Comparison of ENCODE assay signal across 8 mouse cellular contexts in genomic region chr8:77490095-77490781, GRCm38 (mm10). TPM values are rescaled to one million over a fixed set of nuclear protein-coding genes. Genes with fewer than 3 reads are reported as not detected.
DNase-seq lines count a peak whose midpoint lies in the region; ATAC-seq and TF ChIP-seq lines count a peak whose summit lies in the region.

No protein-coding gene starts in this region.

- CTCF ChIA-PET in Patski (lab: Charles Lee): interaction anchor here (1.0 to 2.8 kb wide), 3 partner anchors 18 to 57 kb away, joined by 3 to 10 read pairs (median 4); no protein-coding TSS in a partner anchor

- DNase-seq in gastrocnemius, adult 18-20 months (ENCODE audit: low spot score): peak; percentile 61
- DNase-seq in gastrocnemius, postnatal 10 days: no peak
- no peak for DNase-seq in Patski (ENCODE audit: low read depth, low spot score)
- peak; percentile 72 to 77 for DNase-seq in heart, adult 9 months (ENCODE audit: low spot score in 2 of 2)
- peak; percentile 37 to 58 for DNase-seq in left cerebral cortex, adult 9 months (ENCODE audit: low spot score in 2 of 2)
- DNase-seq in right cerebral cortex, postnatal 25 days: peak; percentile 19
- DNase-seq in retina, postnatal 1 day: no peak
- no peak for DNase-seq in cerebellum, adult 11 months

- H3K27me3 ChIP-seq in Patski: no peaks in the 10 kb centered on the region

- no peak for TF ChIP-seq CTCF in Patski (IDR thresholded peaks at IDR 0.05)

- POLR2A ChIA-PET in Patski (lab: Charles Lee): interaction anchor here (1.0 kb wide), 1 partner anchor 9 kb away, joined by 3 read pairs; no protein-coding TSS in a partner anchor

- in situ Hi-C loops in Patski (cut with MboI; ENCODE audit: low pct_unique_long_range_greater_than_20kb): no loop called here

- ATAC-seq in Patski: peak; percentile 88

RNA-seq across cellular contexts. Expression of gene Arhgap10, which starts 27.5 kb away (rescaled TPM):
- total RNA-seq in gastrocnemius, adult 18-20 months (2021): 10 to 100 TPM; 37.6 to 40.7 TPM
- total RNA-seq in gastrocnemius, postnatal 10 days (2021): 10 to 100 TPM; 56.8 to 57.2 TPM
- polyA plus RNA-seq in Patski (2021): 45.5 TPM

RNA-seq across cellular contexts. Expression of gene Prmt9, which starts 59.0 kb away (rescaled TPM):
- total RNA-seq in gastrocnemius, adult 18-20 months (2021): 1 to 10 TPM; 8.8 to 9.1 TPM
- 10 to 100 TPM in 1 of 2 experiments, 1 to 10 TPM in 1; 9.3 to 10.1 TPM for total RNA-seq in gastrocnemius, postnatal 10 days (2021)
- 20.4 TPM for polyA plus RNA-seq in Patski (2021)

Comparison
In these comparisons a context has a peak if more than half of its experiments do, and no peak if none do; other contexts are left out.
1. DNase-seq: peak in gastrocnemius, adult 18-20 months (single experiment), heart, adult 9 months (2 of 2), left cerebral cortex, adult 9 months (2 of 2) and right cerebral cortex, postnatal 25 days (single experiment); none in gastrocnemius, postnatal 10 days (single experiment), Patski (single experiment), retina, postnatal 1 day (single experiment) and cerebellum, adult 11 months (single experiment).